Mouse (Mus musculus) induced T-regulatory cell, adult 2 months (primary cell): ENCODE results near the gene Olfr1051.
"Not testable (repeated sequence)": the region's sequence is repeated elsewhere in the genome, so short reads cannot be mapped to it uniquely, and the experiment has no call there.

ENCODE experiments used
- DNase-seq: peaks from one replicate; pipeline ENCODE4 v3.0.0-alpha.2; 2012; ENCODE audit warnings: low read depth

Olfr1051 gene

GRCm38 (mm10) chr2:86278988-86279387, at the start of gene Olfr1051:
TSS of gene Olfr1051 (minus strand) at chr2:86279088.
- not testable (repeated sequence) for DNase-seq

- DNase-seq, result no peak
Observed at GRCm38 (mm10) chr2:86315184-86315583, 36.3 kb upstream of the Olfr1051 start, which contains the start of gene Olfr1053. TSS of gene Olfr1053 (minus strand) at chr2:86315284.

- no peak for DNase-seq
Observed at GRCm38 (mm10) chr2:86292155-86292554, 13.3 kb upstream of the Olfr1051 start, which contains the start of gene Olfr1052. TSS of gene Olfr1052 (plus strand) at chr2:86292455.

- not testable (repeated sequence) for DNase-seq
Observed at GRCm38 (mm10) chr2:86258228-86258627, 20.7 kb downstream of the Olfr1051 start, which contains the start of gene Olfr1049. TSS of gene Olfr1049 (minus strand) at chr2:86258328.

- no peak for DNase-seq
Observed at GRCm38 (mm10) chr2:86240189-86240588, 38.7 kb downstream of the Olfr1051 start, which contains the start of gene Olfr1048. TSS of gene Olfr1048 (minus strand) at chr2:86240289.

GRCm38 (mm10) chr2:86231301-86231700, 47.6 kb downstream of the Olfr1051 start, which contains the start of gene Olfr1047:
TSS of gene Olfr1047 (minus strand) at chr2:86231401.
- no peak for DNase-seq
